28 mouse cellular contexts compared by ENCODE assay signal in the genomic region with DNA sequence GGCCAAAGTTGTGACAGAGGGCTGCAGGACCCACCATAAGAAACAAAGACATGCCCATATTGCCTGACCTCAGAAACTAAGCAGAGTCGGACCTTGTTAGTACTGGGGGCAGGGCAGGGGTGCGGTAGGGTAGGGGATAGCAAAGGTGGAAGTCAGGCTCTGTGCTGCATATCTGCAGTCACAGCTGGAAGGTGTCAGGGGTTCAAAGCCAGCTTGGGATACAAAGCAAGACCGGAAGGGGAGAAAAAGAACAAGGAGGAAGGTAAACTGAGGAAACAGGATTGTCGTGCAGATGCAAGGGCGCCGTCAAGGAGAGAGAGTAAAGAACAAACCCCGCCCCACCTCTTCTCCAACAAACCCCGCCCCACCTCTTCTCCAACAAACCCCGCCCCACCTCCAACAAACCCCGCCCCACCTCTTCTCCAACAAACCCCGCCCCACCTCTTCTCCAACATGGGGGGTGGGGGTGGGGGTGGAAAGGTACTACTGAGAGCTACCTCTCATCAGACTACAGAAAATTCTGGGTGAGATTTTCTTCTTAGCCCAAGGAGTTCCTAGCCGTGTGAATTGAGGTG. TPM values are rescaled to one million over a fixed set of nuclear protein-coding genes. Genes with fewer than 3 reads are reported as not detected.
DNase-seq lines count a peak whose midpoint lies in the region; ATAC-seq and TF ChIP-seq lines count a peak whose summit lies in the region.
"Had no signal": no experiment of that assay in that cellular context is flagged by ENCODE, and none has a peak within 500 bp of the region (broad histone marks: within the 10 kb centered on the region; RNA-seq: fewer than 3 reads in every experiment).

No protein-coding gene starts in this region.

- 0 out of 2 replicates have a peak, but pooled peaks have one; percentile 9 for ATAC-seq in lung, postnatal 0 days
- ATAC-seq: CD4-positive, CD25-positive, alpha-beta regulatory T cell, adult 4 months; forebrain, embryonic 15.5 days; hindbrain, embryonic 16.5 days; intestine, embryonic 15.5 days had no signal

- no peak overlapping the region for H3K9ac ChIP-seq in lung, postnatal 0 days (replicated peaks; ENCODE audit: low read depth)
- 0 out of 2 replicates have a peak overlapping the region, but pooled peaks have one; percentile 30 for H3K9ac ChIP-seq in ES-Bruce4 (ENCODE audit: low read depth, poor library complexity, severe bottlenecking)
- H3K9ac ChIP-seq: embryonic facial prominence, embryonic 13.5 days; forebrain, embryonic 12.5 days; forebrain, embryonic 15.5 days; hindbrain, embryonic 13.5 days; intestine, embryonic 15.5 days had no signal

- H3K4me1 ChIP-seq in heart, embryonic 10.5 days: peaks cover 25% of the 10 kb centered on the region
- H3K4me1 ChIP-seq in lung, postnatal 0 days (ENCODE audit: insufficient read depth, low read depth, low read length): peaks cover 8% of the 10 kb centered on the region; the same call in 1 of the 2 replicates
- peaks cover 8% of the 10 kb centered on the region for H3K4me1 ChIP-seq in ES-Bruce4 (ENCODE audit: control insufficient read depth, insufficient read depth, low read length)

- TF ChIP-seq POLR2A in ES-Bruce4 (IDR thresholded peaks at IDR 0.05; ENCODE audit: insufficient read depth, low read length): no peak

- no peaks in the 10 kb centered on the region for H3K36me3 ChIP-seq in heart, embryonic 10.5 days
- H3K36me3 ChIP-seq in lung, postnatal 0 days (ENCODE audit: insufficient read depth, low read length): no peaks in the 10 kb centered on the region
- H3K36me3 ChIP-seq in ES-Bruce4 (ENCODE audit: control insufficient read depth, insufficient read depth, low read length, poor library complexity, severe bottlenecking): no peaks in the 10 kb centered on the region
- H3K36me3 ChIP-seq: embryonic facial prominence, embryonic 10.5 days; embryonic facial prominence, embryonic 13.5 days; forebrain, embryonic 12.5 days; forebrain, embryonic 15.5 days; hindbrain, embryonic 10.5 days had no signal

- TF ChIP-seq EP300 in lung, postnatal 0 days (IDR thresholded peaks at IDR 0.05): no peak
- peak; percentile 90 for TF ChIP-seq EP300 in ES-Bruce4 (IDR thresholded peaks at IDR 0.05; ENCODE audit: insufficient read depth, low read depth, low read length)

- peaks cover 27% of the 10 kb centered on the region for H3K27me3 ChIP-seq in heart, embryonic 10.5 days (ENCODE audit: insufficient read depth, poor library complexity, severe bottlenecking)
- no peaks in the 10 kb centered on the region for H3K27me3 ChIP-seq in lung, postnatal 0 days (replicated peaks; ENCODE audit: insufficient read depth, low read length)
- H3K27me3 ChIP-seq in ES-Bruce4 (ENCODE audit: control insufficient read depth, insufficient read depth, low read length, poor library complexity, severe bottlenecking): no peaks in the 10 kb centered on the region
- H3K27me3 ChIP-seq: embryonic facial prominence, embryonic 13.5 days; forebrain, embryonic 15.5 days; hindbrain, embryonic 13.5 days; intestine, embryonic 15.5 days had no signal

- H3K4me2 ChIP-seq in lung, postnatal 0 days (replicated peaks; ENCODE audit: low read depth, low read length): no peak overlapping the region
- H3K4me2 ChIP-seq: embryonic facial prominence, embryonic 13.5 days; forebrain, embryonic 12.5 days; forebrain, embryonic 15.5 days; heart, embryonic 11.5 days; hindbrain, embryonic 13.5 days; intestine, embryonic 15.5 days had no signal

- peak; percentile 75 for DNase-seq in heart, embryonic 10.5 days (ENCODE audit: low spot score)
- DNase-seq in heart, postnatal 14 days: no peak
- no peak for DNase-seq in lung, postnatal 0 days (ENCODE audit: low spot score)
- no peak for DNase-seq in lung, postnatal 4 days
- peak; percentile 84 for DNase-seq in R1 (ENCODE audit: low read depth, low spot score)
- DNase-seq in ovary, adult 18-20 months (ENCODE audit: low spot score): no peak
- no peak for DNase-seq in embryo, embryonic 10.5 days (ENCODE audit: low spot score)
- DNase-seq: adrenal gland, postnatal 10 days; adrenal gland, postnatal 36 days; cerebellum, adult 2 months; cerebellum, postnatal 25 days; embryo, embryonic 11 days; gastrocnemius, postnatal 10 days; gastrocnemius, postnatal 36 days; heart, postnatal 36 days had no signal

- H3K4me3 ChIP-seq in heart, embryonic 10.5 days: no peak overlapping the region
- no peak overlapping the region for H3K4me3 ChIP-seq in lung, postnatal 0 days (ENCODE audit: low read depth, low read length)
- peak overlapping the region; percentile 58 for H3K4me3 ChIP-seq in ES-Bruce4 (ENCODE audit: low read depth, low read length)
- H3K4me3 ChIP-seq: embryonic facial prominence, embryonic 10.5 days; embryonic facial prominence, embryonic 13.5 days; erythroblast, embryonic 14.5 days; forebrain, embryonic 12.5 days; forebrain, embryonic 15.5 days; heart, adult 2 months; hindbrain, embryonic 10.5 days; hindbrain, embryonic 13.5 days; intestine, embryonic 15.5 days had no signal

- 12% methylated on average over 12 of the region's 12 CpGs for WGBS in heart, embryonic 10.5 days
- 21% methylated on average over 12 of the region's 12 CpGs for WGBS in lung, postnatal 0 days

- no peak for TF ChIP-seq CTCF in lung, postnatal 0 days (IDR thresholded peaks at IDR 0.05)
- no peak for TF ChIP-seq CTCF in ES-Bruce4 (IDR thresholded peaks at IDR 0.05; ENCODE audit: low read depth, low read length)

- no peak overlapping the region for H3K27ac ChIP-seq in heart, embryonic 10.5 days
- H3K27ac ChIP-seq in lung, postnatal 0 days (ENCODE audit: low read length): no peak overlapping the region
- peak overlapping the region; percentile 77 for H3K27ac ChIP-seq in ES-Bruce4 (ENCODE audit: insufficient read depth, low read length)
- H3K27ac ChIP-seq: embryonic facial prominence, embryonic 10.5 days; embryonic facial prominence, embryonic 13.5 days; forebrain, embryonic 12.5 days; forebrain, embryonic 15.5 days; heart, adult 2 months; hindbrain, embryonic 10.5 days; hindbrain, embryonic 13.5 days; intestine, embryonic 15.5 days had no signal

- H3K9me3 ChIP-seq in heart, embryonic 10.5 days: no peaks in the 10 kb centered on the region
- H3K9me3 ChIP-seq in lung, postnatal 0 days (ENCODE audit: low read length): no peaks in the 10 kb centered on the region
- no peaks in the 10 kb centered on the region for H3K9me3 ChIP-seq in ES-Bruce4 (replicated peaks; ENCODE audit: control insufficient read depth, insufficient read depth, low read length, poor library complexity, severe bottlenecking)
- H3K9me3 ChIP-seq: embryonic facial prominence, embryonic 10.5 days; embryonic facial prominence, embryonic 13.5 days; forebrain, embryonic 12.5 days; forebrain, embryonic 15.5 days; hindbrain, embryonic 10.5 days; hindbrain, embryonic 13.5 days; intestine, embryonic 15.5 days had no signal

- intact Hi-C loops in heart, postnatal 14 days (cut with DNase I): no loop called here

RNA-seq across cellular contexts. Expression of a gene that starts 40.1 kb away (rescaled TPM):
- 10.7 and 13.8 TPM in 2 replicates for polyA plus RNA-seq in heart, embryonic 10.5 days (2016; fragmentation: Nextera tagmentation; extraction: Ambion mirVana)
- 1 to 10 TPM in 1 of 2 experiments, under 1 TPM in 1; 0.41 to 2.6 TPM for total RNA-seq in heart, postnatal 14 days (2021)
- polyA plus RNA-seq in lung, postnatal 0 days (2015; fragmentation: Nextera tagmentation; extraction: Ambion mirVana): 1.9 and 2.0 TPM in 2 replicates
- polyA plus RNA-seq in ES-Bruce4 (2011; ENCODE audit: insufficient read depth, insufficient read length, low read depth, missing spikeins): 14.4 and 15.7 TPM in 2 replicates

Comparison
In these comparisons a context has a peak if more than half of its experiments do, and no peak if none do; other contexts are left out.
1. DNase-seq: peak in heart, embryonic 10.5 days (single experiment) and R1 (single experiment); none in heart, postnatal 14 days (0 of 2), lung, postnatal 0 days (single experiment), lung, postnatal 4 days (0 of 2), ovary, adult 18-20 months (single experiment) and embryo, embryonic 10.5 days (single experiment).